Mouse (Mus musculus) CH12.LX (cell line): ENCODE results near the gene Kctd17. TPM values are rescaled to one million over a fixed set of nuclear protein-coding genes. Genes with fewer than 3 reads are reported as not detected.
A peak's percentile ranks its signal among the peaks of the same experiment; 100 is the strongest.

ENCODE experiments used
- DNase-seq: peaks from one replicate; pipeline ENCODE4 v3.0.0-alpha.2; 2013; ENCODE audit errors: extremely low read depth
- H3K27ac ChIP-seq: 2 replicates; pipeline ENCODE4 v1.5.1; 2012; ENCODE audit warnings: low read depth, mild to moderate bottlenecking, control low read depth, moderate library complexity; ENCODE audit not compliant: insufficient read depth
- H3K27me3 ChIP-seq: replicated peaks from 2 replicates; pipeline ENCODE3; 2012; ENCODE audit warnings: inconsistent platforms
- H3K36me3 ChIP-seq, 2 experiments: replicated peaks in 1 of 2; 2 replicates each; pipeline versions ENCODE3 to v1.6.1; 2012; ENCODE audit warnings: inconsistent platforms in 1 of 2, low read length in 1 of 2, mild to moderate bottlenecking in 1 of 2, mixed read lengths in 1 of 2, moderate library complexity in 1 of 2; ENCODE audit not compliant: control insufficient read depth in 1 of 2, insufficient read depth in 1 of 2
- H3K4me1 ChIP-seq, 2 experiments: 2 replicates each; pipeline ENCODE4 v1.6.1; 2012; ENCODE audit warnings: inconsistent platforms in 1 of 2, moderate library complexity in 1 of 2; ENCODE audit not compliant: insufficient read depth in 2 of 2, control insufficient read depth in 1 of 2
- H3K4me2 ChIP-seq: 2 replicates; pipeline ENCODE4 v1.6.1; 2012; ENCODE audit warnings: low read depth, mild to moderate bottlenecking, control low read depth; ENCODE audit not compliant: poor library complexity, insufficient read depth, severe bottlenecking
- H3K4me3 ChIP-seq, 3 experiments: fragments of 150-350 bp in 1 of 3; sonication (generic) in 1 of 3; replicated peaks in 1 of 3; 2 replicates each; pipeline versions ENCODE3 to v1.5.1; 2011 to 2012; ENCODE audit warnings: low read depth in 2 of 3, low read length in 2 of 3, mild to moderate bottlenecking in 2 of 3, moderate library complexity in 2 of 3, control low read depth in 1 of 3, improper control_type of control experiment in 1 of 3, inconsistent platforms in 1 of 3, mixed read lengths in 1 of 3; ENCODE audit not compliant: poor library complexity in 1 of 3
- H3K79me2 ChIP-seq: replicated peaks from 2 replicates; pipeline ENCODE4 v1.6.1; 2012; ENCODE audit warnings: mild to moderate bottlenecking, moderate library complexity; ENCODE audit not compliant: control insufficient read depth, poor library complexity, insufficient read depth, severe bottlenecking; ENCODE audit errors: extremely low read depth
- H3K9ac ChIP-seq: 2 replicates; pipeline ENCODE4 v1.6.1; 2012; ENCODE audit warnings: low read depth, mild to moderate bottlenecking, control low read depth, moderate library complexity; ENCODE audit not compliant: insufficient read depth
- H3K9me3 ChIP-seq: replicated peaks from 2 replicates; pipeline ENCODE3; 2012; ENCODE audit warnings: low read length, inconsistent platforms, mixed read lengths
- BHLHE40 ChIP-seq: IDR thresholded peaks from 2 replicates; pipeline ENCODE4 v1.6.1; 2011; ENCODE audit warnings: mild to moderate bottlenecking, low read depth, low read length, improper control_type of control experiment
- CHD2 ChIP-seq: IDR thresholded peaks from 2 replicates; pipeline ENCODE4 v1.6.1; 2011; ENCODE audit warnings: low read length, improper control_type of control experiment
- E2F4 ChIP-seq: IDR thresholded peaks from 2 replicates; pipeline ENCODE4 v1.6.1; 2011; ENCODE audit warnings: low read depth, low read length, improper control_type of control experiment; ENCODE audit not compliant: insufficient replicate concordance
- EP300 ChIP-seq: IDR thresholded peaks from 2 replicates; pipeline ENCODE4 v1.6.1; 2011; ENCODE audit warnings: low read length, improper control_type of control experiment
- ETS1 ChIP-seq: conservative IDR thresholded peaks from 2 replicates; pipeline ENCODE4 v1.6.1; 2012; ENCODE audit warnings: low read depth, mild to moderate bottlenecking, inconsistent platforms, low read length, improper control_type of control experiment, moderate library complexity
- GABPA ChIP-seq: IDR thresholded peaks from 2 replicates; pipeline ENCODE4 v1.6.1; 2012; ENCODE audit warnings: low read depth, low read length, improper control_type of control experiment, inconsistent platforms; ENCODE audit not compliant: insufficient replicate concordance
- HCFC1 ChIP-seq: IDR thresholded peaks from 2 replicates; pipeline ENCODE4 v1.6.1; 2012; ENCODE audit warnings: low read depth, mild to moderate bottlenecking, inconsistent platforms, low read length, improper control_type of control experiment
- JUN ChIP-seq: IDR thresholded peaks from 2 replicates; pipeline ENCODE4 v1.6.1; 2011; ENCODE audit warnings: low read depth, mild to moderate bottlenecking, low read length, improper control_type of control experiment, moderate library complexity; ENCODE audit not compliant: insufficient read depth
- JUND ChIP-seq: conservative IDR thresholded peaks from 2 replicates; pipeline ENCODE4 v1.6.1; 2011; ENCODE audit warnings: low read depth, low read length, improper control_type of control experiment
- KAT2A ChIP-seq: IDR thresholded peaks from 2 replicates; pipeline ENCODE4 v1.6.1; 2012; ENCODE audit warnings: low read length, improper control_type of control experiment, inconsistent platforms; ENCODE audit not compliant: insufficient replicate concordance
- MEF2A ChIP-seq: IDR thresholded peaks from 2 replicates; pipeline ENCODE4 v1.6.1; 2014; ENCODE audit warnings: low read depth, mild to moderate bottlenecking, inconsistent platforms, low read length, improper control_type of control experiment, borderline replicate concordance
- MXI1 ChIP-seq: IDR thresholded peaks from 2 replicates; pipeline ENCODE4 v1.6.1; 2011; ENCODE audit warnings: mild to moderate bottlenecking, low read depth, low read length, improper control_type of control experiment
- MYC ChIP-seq: IDR thresholded peaks from 2 replicates; pipeline ENCODE4 v1.6.1; 2011; ENCODE audit warnings: low read depth, mild to moderate bottlenecking, improper control_type of control experiment, low read length
- NRF1 ChIP-seq: IDR thresholded peaks from 2 replicates; pipeline ENCODE4 v1.6.1; 2014; ENCODE audit warnings: low read depth, mild to moderate bottlenecking, inconsistent platforms, low read length, improper control_type of control experiment, moderate library complexity
- RAD21 ChIP-seq: IDR thresholded peaks from 2 replicates; pipeline ENCODE4 v1.6.1; 2011; ENCODE audit warnings: low read depth, mild to moderate bottlenecking, low read length, improper control_type of control experiment, moderate library complexity
- RCOR1 ChIP-seq: conservative IDR thresholded peaks from 2 replicates; pipeline ENCODE4 v1.6.1; 2012; ENCODE audit warnings: low read depth, mild to moderate bottlenecking, inconsistent platforms, low read length, improper control_type of control experiment
- SMC3 ChIP-seq: IDR thresholded peaks from 2 replicates; pipeline ENCODE4 v1.6.1; 2011; ENCODE audit warnings: low read depth, low read length, improper control_type of control experiment
- TCF12 ChIP-seq: IDR thresholded peaks from 2 replicates; pipeline ENCODE4 v1.6.1; 2014; ENCODE audit warnings: low read depth, mild to moderate bottlenecking, inconsistent platforms, low read length, improper control_type of control experiment
- UBTF ChIP-seq: IDR thresholded peaks from 2 replicates; pipeline ENCODE4 v1.6.1; 2012; ENCODE audit warnings: low read depth, mild to moderate bottlenecking, inconsistent platforms, low read length, improper control_type of control experiment, moderate library complexity
- USF2 ChIP-seq: conservative IDR thresholded peaks from 2 replicates; pipeline ENCODE4 v1.6.1; 2011; ENCODE audit warnings: low read depth, low read length, improper control_type of control experiment
- ZMIZ1 ChIP-seq: IDR thresholded peaks from 2 replicates; pipeline ENCODE4 v1.6.1; 2012; ENCODE audit warnings: low read depth, mild to moderate bottlenecking, inconsistent platforms, low read length, improper control_type of control experiment
- dilution Hi-C: fragments of 300-500 bp; cut with MboI; formaldehyde crosslinking; loops from 2 replicates; pipeline ENCODE4 v1.14.3; 2020; ENCODE audit warnings: low sequenced_read_pairs; ENCODE audit not compliant: extremely low pct_unique_long_range_greater_than_20kb, extremely low pct_ligation_motif_present
- in situ Hi-C: fragments of 300-500 bp; cut with MboI; formaldehyde crosslinking; loops from 3 replicates; pipeline ENCODE4 v1.14.3; 2019; ENCODE audit warnings: low sequenced_read_pairs, low pct_ligation_motif_present, low pct_unique_long_range_greater_than_20kb, mixed read lengths
- polyA plus RNA-seq: library from polyadenylated mRNA; unstranded; fragments of >175 nt; gene quantifications from 2 replicates; pipeline ENCODE4 v1.2.1, GENCODE M21; 2012; ENCODE audit warnings: low read depth; ENCODE audit not compliant: insufficient read length
- total RNA-seq, 2 experiments: library from RNA; depleted of rRNA; stranded (reverse); fragments of 300-350 nt in 1 of 2; fragments of >200 nt in 1 of 2; gene quantifications; 2 replicates each; pipeline ENCODE4 v1.2.3; 2012 to 2014

The Kctd17 gene
- total and polyA plus RNA-seq, 3 experiments, result not detected

DNA sequence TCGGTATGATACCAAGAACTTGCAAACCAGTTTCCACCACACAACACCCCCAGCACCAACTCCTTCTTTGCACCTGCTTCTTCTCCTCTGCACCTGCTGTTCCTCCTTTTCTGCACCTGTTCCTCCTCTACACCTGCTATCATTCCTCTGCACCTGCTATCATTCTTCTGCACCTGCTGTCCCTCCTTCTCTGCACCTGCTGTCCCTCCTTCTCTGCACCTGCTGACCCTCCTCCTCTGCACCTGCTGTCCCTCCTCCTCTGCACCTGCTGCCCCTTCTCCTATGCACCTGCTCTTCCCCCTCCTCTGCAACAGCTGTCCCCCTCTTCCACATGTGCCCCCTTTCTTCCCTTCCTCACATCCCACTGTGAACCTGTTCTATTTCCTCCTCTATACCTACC is 58.2 kb downstream of the Kctd17 start:
- H3K27ac ChIP-seq, result no peak overlapping the region
- H3K9ac ChIP-seq, result no peak overlapping the region
- H3K4me1 ChIP-seq, result peaks cover 0 to 2% of the 10 kb centered on the region in 2 experiments; a peak in 2 of 4 replicates
- H3K9me3 ChIP-seq, result peaks cover 7% of the 10 kb centered on the region
- H3K36me3 ChIP-seq, result peaks cover 88 to 97% of the 10 kb centered on the region in 2 experiments
- no peaks in the 10 kb centered on the region for H3K27me3 ChIP-seq
- in situ Hi-C loops, result no loop called here
- no peak overlapping the region for H3K4me2 ChIP-seq
- no peak overlapping the region for H3K4me3 ChIP-seq
- TF ChIP-seq MYC, result no peak
- TF ChIP-seq ETS1, result no peak
- peak; percentile 68 for TF ChIP-seq TCF12
- TF ChIP-seq JUN, result no peak
- TF ChIP-seq JUND, result no peak
- no peak for TF ChIP-seq KAT2A
- TF ChIP-seq RCOR1, result no peak
- dilution Hi-C loops, result no loop called here
- DNase-seq, result no peak
- H3K79me2 ChIP-seq, result no peaks in the 10 kb centered on the region

- in situ Hi-C loops, result no loop called here
- peaks cover 88 to 97% of the 10 kb centered on the region in 2 experiments for H3K36me3 ChIP-seq
- no peaks in the 10 kb centered on the region for H3K79me2 ChIP-seq
- no peak for TF ChIP-seq RCOR1
- no peak for TF ChIP-seq SMC3
- TF ChIP-seq UBTF, result no peak
- TF ChIP-seq GABPA, result no peak
- TF ChIP-seq JUN, result no peak
- no peak for TF ChIP-seq RAD21
- no peak for TF ChIP-seq EP300
- no peak for TF ChIP-seq USF2
- TF ChIP-seq CHD2, result no peak
- TF ChIP-seq BHLHE40, result no peak
- no peak for TF ChIP-seq MEF2A
- TF ChIP-seq E2F4, result no peak
- TF ChIP-seq HCFC1, result no peak
- TF ChIP-seq NRF1, result no peak
- no peak for TF ChIP-seq MXI1
- no peak for TF ChIP-seq ZMIZ1
- no peak overlapping the region for H3K4me3 ChIP-seq
- H3K27me3 ChIP-seq, result no peaks in the 10 kb centered on the region
- no peak for DNase-seq
- H3K9ac ChIP-seq, result no peak overlapping the region
- H3K27ac ChIP-seq, result no peak overlapping the region
- dilution Hi-C loops, result no loop called here
- peaks cover 0 to 4% of the 10 kb centered on the region in 2 experiments; a peak in 1 of 4 replicates for H3K4me1 ChIP-seq
- no peak overlapping the region for H3K4me2 ChIP-seq
- peaks cover 7% of the 10 kb centered on the region for H3K9me3 ChIP-seq
These were observed 58.7 kb downstream of the Kctd17 start for GRCm38 (mm10) chr15:78487066-78487465.

Other genes starting within 250 kb of the Kctd17 start
- gene Pvalb, start 222.2 kb upstream of the Kctd17 start, total RNA-seq (2012; rRNA removed), result 11.8 and 12.8 TPM in 2 replicates
- 10.0 and 11.4 TPM in 2 replicates for gene Pvalb, start 222.2 kb upstream of the Kctd17 start, total RNA-seq (2014; rRNA removed)
- 16.4 and 21.0 TPM in 2 replicates for gene Pvalb, start 222.2 kb upstream of the Kctd17 start, polyA plus RNA-seq
- 213 and 339 TPM in 2 replicates for gene Ncf4, start 183.8 kb upstream of the Kctd17 start, total RNA-seq (2012; rRNA removed)
- gene Ncf4, start 183.8 kb upstream of the Kctd17 start, total RNA-seq (2014; rRNA removed), result 177 and 188 TPM in 2 replicates
- 118 and 145 TPM in 2 replicates for gene Ncf4, start 183.8 kb upstream of the Kctd17 start, polyA plus RNA-seq
- gene Csf2rb2, start 122.8 kb upstream of the Kctd17 start, total RNA-seq (2012; rRNA removed), result 15.6 and 21.6 TPM in 2 replicates
- 9.9 and 14.8 TPM in 2 replicates for gene Csf2rb2, start 122.8 kb upstream of the Kctd17 start, total RNA-seq (2014; rRNA removed)
- gene Csf2rb2, start 122.8 kb upstream of the Kctd17 start, polyA plus RNA-seq, result 56.5 and 56.6 TPM in 2 replicates
- gene Csf2rb, start 102.8 kb upstream of the Kctd17 start, total RNA-seq (2012; rRNA removed), result 146 and 179 TPM in 2 replicates
- gene Csf2rb, start 102.8 kb upstream of the Kctd17 start, total RNA-seq (2014; rRNA removed), result 124 and 134 TPM in 2 replicates
- gene Csf2rb, start 102.8 kb upstream of the Kctd17 start, polyA plus RNA-seq, result 222 and 269 TPM in 2 replicates
- gene Tex33, start 32.7 kb upstream of the Kctd17 start, total RNA-seq (2012; rRNA removed), result not detected in 2 replicates
- gene Tex33, start 32.7 kb upstream of the Kctd17 start, total RNA-seq (2014; rRNA removed), result not detected in 2 replicates
- gene Tex33, start 32.7 kb upstream of the Kctd17 start, polyA plus RNA-seq, result not detected in 2 replicates
- 1.8 and 2.0 TPM in 2 replicates for gene Tst, start 22.7 kb upstream of the Kctd17 start, total RNA-seq (2012; rRNA removed)
- gene Tst, start 22.7 kb upstream of the Kctd17 start, total RNA-seq (2014; rRNA removed), result 0.66 and 0.67 TPM in 2 replicates
- 0.56 and 0.57 TPM in 2 replicates for gene Tst, start 22.7 kb upstream of the Kctd17 start, polyA plus RNA-seq
- 33.0 and 46.3 TPM in 2 replicates for gene Mpst, start 22.1 kb upstream of the Kctd17 start, total RNA-seq (2012; rRNA removed)
- gene Mpst, start 22.1 kb upstream of the Kctd17 start, total RNA-seq (2014; rRNA removed), result 18.1 and 27.0 TPM in 2 replicates
- 21.5 and 24.4 TPM in 2 replicates for gene Mpst, start 22.1 kb upstream of the Kctd17 start, polyA plus RNA-seq
- gene Tmprss6, start 40.1 kb downstream of the Kctd17 start, total RNA-seq (2012; rRNA removed), result 0.08 and 0.34 TPM in 2 replicates
- gene Tmprss6, start 40.1 kb downstream of the Kctd17 start, total RNA-seq (2014; rRNA removed), result 0.24 TPM in 2 replicates
- 0.54 and 0.70 TPM in 2 replicates for gene Tmprss6, start 40.1 kb downstream of the Kctd17 start, polyA plus RNA-seq
- gene Il2rb, start 66.7 kb downstream of the Kctd17 start, total RNA-seq (2012; rRNA removed), result 31.2 and 34.3 TPM in 2 replicates
- gene Il2rb, start 66.7 kb downstream of the Kctd17 start, total RNA-seq (2014; rRNA removed), result 26.0 and 32.1 TPM in 2 replicates
- 47.2 and 60.0 TPM in 2 replicates for gene Il2rb, start 66.7 kb downstream of the Kctd17 start, polyA plus RNA-seq
- 4.1 and 6.3 TPM in 2 replicates for gene C1qtnf6, start 102.9 kb downstream of the Kctd17 start, total RNA-seq (2012; rRNA removed)
- 5.0 and 5.7 TPM in 2 replicates for gene C1qtnf6, start 102.9 kb downstream of the Kctd17 start, total RNA-seq (2014; rRNA removed)
- gene C1qtnf6, start 102.9 kb downstream of the Kctd17 start, polyA plus RNA-seq, result 27.7 and 28.1 TPM in 2 replicates
- not detected in 2 replicates for gene Sstr3, start 116.1 kb downstream of the Kctd17 start, total RNA-seq (2012; rRNA removed)
- gene Sstr3, start 116.1 kb downstream of the Kctd17 start, total RNA-seq (2014; rRNA removed), result not detected in 2 replicates
- gene Sstr3, start 116.1 kb downstream of the Kctd17 start, polyA plus RNA-seq, result 0.14 and 0.36 TPM in 2 replicates
- 314 and 453 TPM in 2 replicates for gene Rac2, start 144.2 kb downstream of the Kctd17 start, total RNA-seq (2012; rRNA removed)
- gene Rac2, start 144.2 kb downstream of the Kctd17 start, total RNA-seq (2014; rRNA removed), result 142 and 160 TPM in 2 replicates
- gene Rac2, start 144.2 kb downstream of the Kctd17 start, polyA plus RNA-seq, result 883 and 942 TPM in 2 replicates
- 42.2 and 51.9 TPM in 2 replicates for gene Cyth4, start 168.5 kb downstream of the Kctd17 start, total RNA-seq (2012; rRNA removed)
- 38.6 and 39.2 TPM in 2 replicates for gene Cyth4, start 168.5 kb downstream of the Kctd17 start, total RNA-seq (2014; rRNA removed)
- gene Cyth4, start 168.5 kb downstream of the Kctd17 start, polyA plus RNA-seq, result 75.3 and 80.5 TPM in 2 replicates